Mouse (Mus musculus): ENCODE data around the gene Ptch1. TPM values are rescaled to one million over a fixed set of nuclear protein-coding genes. Genes with fewer than 3 reads are reported as not detected.

The Ptch1 gene
- total and polyA plus RNA-seq, 3 experiments: 6.2 to 14.9 (median 7.4) TPM

- TF ChIP-seq ZMIZ1 (IDR thresholded peaks at IDR 0.05; ENCODE audit: low read depth, low read length): no peak
- no peak for TF ChIP-seq ZC3H11A (IDR thresholded peaks at IDR 0.05; ENCODE audit: low read depth, low read length)
- no peak; the same call in 1 of the 2 replicates for TF ChIP-seq MXI1 (IDR thresholded peaks at IDR 0.05; ENCODE audit: low read depth, low read length)
- no peak for TF ChIP-seq RAD21 (IDR thresholded peaks at IDR 0.05; ENCODE audit: low read depth, low read length)
- no peak for TF ChIP-seq JUN (IDR thresholded peaks at IDR 0.05; ENCODE audit: insufficient read depth, low read depth, low read length)
- TF ChIP-seq POLR2AphosphoS2 (IDR thresholded peaks at IDR 0.05; ENCODE audit: low read depth, low read length): no peak
- TF ChIP-seq SMC3 (IDR thresholded peaks at IDR 0.05; ENCODE audit: low read depth, low read length): no peak
- no peak for TF ChIP-seq UBTF (IDR thresholded peaks at IDR 0.05; ENCODE audit: low read depth, low read length)
- peak; percentile 93 for TF ChIP-seq BHLHE40 (IDR thresholded peaks at IDR 0.05; ENCODE audit: low read depth, low read length)
- no peak for TF ChIP-seq NRF1 (IDR thresholded peaks at IDR 0.05; ENCODE audit: low read depth, low read length)
- no peak for TF ChIP-seq CHD1 (IDR thresholded peaks at IDR 0.05; ENCODE audit: low read depth, low read length)
- 0 out of 2 replicates have a peak, but pooled peaks have one; percentile 21 for TF ChIP-seq ETS1 (conservative IDR thresholded peaks at IDR 0.05; ENCODE audit: low read depth, low read length)
- TF ChIP-seq CHD2 (IDR thresholded peaks at IDR 0.05; ENCODE audit: low read length): peak; percentile 61; the same call in 1 of the 2 replicates
Observed at GRCm38 (mm10) chr13:63568306-63568705, 5.1 kb downstream of the Ptch1 start (continued).

DNA sequence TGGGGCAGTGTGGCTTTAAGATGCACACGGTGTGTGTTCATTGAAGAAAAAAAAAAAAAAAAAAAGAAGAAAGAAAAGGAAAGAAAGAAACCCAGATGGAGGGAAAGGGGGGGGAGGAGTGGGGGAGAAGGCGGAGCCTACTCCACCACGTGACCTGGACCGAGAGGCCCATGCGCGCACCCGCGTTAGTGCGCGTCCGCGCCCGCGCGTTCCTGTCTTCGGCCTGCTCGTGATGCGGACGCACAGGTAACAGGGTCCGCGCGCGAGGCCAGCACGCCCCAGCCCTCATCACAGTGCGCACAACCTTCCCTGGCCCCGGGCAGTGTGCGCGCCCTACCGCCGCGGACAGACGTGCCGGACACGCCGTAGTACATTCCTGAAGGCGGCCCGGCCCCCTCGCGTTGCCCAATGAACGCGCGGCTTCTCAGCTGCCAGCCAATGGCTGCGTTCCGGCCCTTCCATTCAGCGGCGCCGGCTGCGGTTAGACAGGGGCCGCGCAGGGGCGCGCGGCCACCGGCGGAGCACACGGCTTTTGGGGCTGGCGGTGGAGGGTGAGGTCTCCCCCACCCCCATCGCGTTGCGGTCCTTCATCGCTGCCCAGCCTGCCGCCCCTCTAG lies 5.6 kb downstream of the Ptch1 start:
- Histone ChIP-seq H3K4me3 (replicated peaks in 1 of 3; ENCODE audit: low read depth in 2 of 3, low read length in 2 of 3, poor library complexity in 1 of 3) (peak overlapping the region; percentile 61 to 73 (median 70)), H3K4me1 (ENCODE audit: control insufficient read depth in 1 of 2, insufficient read depth in 2 of 2) (peaks cover 3 to 17% of the 10 kb centered on the region in 2 experiments), H3K27me3 (replicated peaks) (peaks cover 37% of the 10 kb centered on the region), H3K9ac (ENCODE audit: insufficient read depth, low read depth) (peak overlapping the region; percentile 68), H3K4me2 (ENCODE audit: insufficient read depth, low read depth, poor library complexity, severe bottlenecking) (peak overlapping the region; percentile 71), H3K79me2 (replicated peaks; ENCODE audit: control insufficient read depth, extremely low read depth, insufficient read depth, poor library complexity, severe bottlenecking) (peaks cover 13% of the 10 kb centered on the region), H3K27ac (ENCODE audit: insufficient read depth, low read depth) (peak overlapping the region; percentile 84), H3K9me3 (replicated peaks; ENCODE audit: low read length) (no peaks in the 10 kb centered on the region), H3K36me3 (replicated peaks in 1 of 2; ENCODE audit: control insufficient read depth in 1 of 2, insufficient read depth in 1 of 2, low read length in 1 of 2) (no peaks in the 10 kb centered on the region)
- peak; percentile 87 for DNase-seq (ENCODE audit: extremely low read depth)
- in situ Hi-C loops (cut with MboI; ENCODE audit: low pct_ligation_motif_present, low pct_unique_long_range_greater_than_20kb, low sequenced_read_pairs): loop anchor here (25.0 kb wide), 1 partner anchor 245 kb away; the partner anchor contains the start of gene Ercc6l2
- dilution Hi-C loops (cut with MboI; ENCODE audit: extremely low pct_ligation_motif_present, extremely low pct_unique_long_range_greater_than_20kb, low sequenced_read_pairs): no loop called here
- TF ChIP-seq IRF4 (IDR thresholded peaks at IDR 0.05; ENCODE audit: low read depth, low read length) (peak; percentile 47), KAT2A (IDR thresholded peaks at IDR 0.05; ENCODE audit: insufficient replicate concordance, low read length) (no peak), JUND (conservative IDR thresholded peaks at IDR 0.05; ENCODE audit: low read depth, low read length) (no peak), USF2 (conservative IDR thresholded peaks at IDR 0.05; ENCODE audit: low read depth, low read length) (peak; percentile 96), NELFE (IDR thresholded peaks at IDR 0.05; ENCODE audit: low read depth, low read length) (peak; percentile 64; the same call in 1 of the 2 replicates), SMC3 (IDR thresholded peaks at IDR 0.05; ENCODE audit: low read depth, low read length) (no peak), SIN3A (IDR thresholded peaks at IDR 0.05; ENCODE audit: low read length) (no peak; the same call in 1 of the 2 replicates), EP300 (IDR thresholded peaks at IDR 0.05; ENCODE audit: low read length) (no peak), MAX (IDR thresholded peaks at IDR 0.05; ENCODE audit: low read length) (peak; percentile 96), NRF1 (IDR thresholded peaks at IDR 0.05; ENCODE audit: low read depth, low read length) (peak; percentile 70), GABPA (IDR thresholded peaks at IDR 0.05; ENCODE audit: insufficient replicate concordance, low read depth, low read length) (no peak), BHLHE40 (IDR thresholded peaks at IDR 0.05; ENCODE audit: low read depth, low read length) (peak; percentile 84), RCOR1 (conservative IDR thresholded peaks at IDR 0.05; ENCODE audit: low read depth, low read length) (no peak), E2F4 (IDR thresholded peaks at IDR 0.05; ENCODE audit: insufficient replicate concordance, low read depth, low read length) (no peak), TBP (conservative IDR thresholded peaks at IDR 0.05; ENCODE audit: low read depth, low read length) (0 out of 2 replicates have a peak, but pooled peaks have one; percentile 17), ZC3H11A (IDR thresholded peaks at IDR 0.05; ENCODE audit: low read depth, low read length) (no peak), ZMIZ1 (IDR thresholded peaks at IDR 0.05; ENCODE audit: low read depth, low read length) (peak; percentile 69), ZNF384 (IDR thresholded peaks at IDR 0.05; ENCODE audit: low read depth, low read length) (peak; percentile 96), CHD2 (IDR thresholded peaks at IDR 0.05; ENCODE audit: low read length) (no peak), MXI1 (IDR thresholded peaks at IDR 0.05; ENCODE audit: low read depth, low read length) (peak; percentile 47; the same call in 1 of the 2 replicates), JUN (IDR thresholded peaks at IDR 0.05; ENCODE audit: insufficient read depth, low read depth, low read length) (no peak), MAZ (IDR thresholded peaks at IDR 0.05; ENCODE audit: low read depth, low read length) (no peak), POLR2A (IDR thresholded peaks at IDR 0.05; ENCODE audit: low read depth, low read length) (peak; percentile 79), CTCF (conservative IDR thresholded peaks at IDR 0.05 in 1 of 2, IDR thresholded peaks at IDR 0.05 in 1 of 2; ENCODE audit: low read depth in 2 of 2, low read length in 2 of 2) (no peak), MEF2A (IDR thresholded peaks at IDR 0.05; ENCODE audit: borderline replicate concordance, low read depth, low read length) (no peak), ZKSCAN1 (IDR thresholded peaks at IDR 0.05; ENCODE audit: borderline replicate concordance, low read depth, low read length) (no peak), POLR2AphosphoS2 (IDR thresholded peaks at IDR 0.05; ENCODE audit: low read depth, low read length) (no peak), HCFC1 (IDR thresholded peaks at IDR 0.05; ENCODE audit: low read depth, low read length) (no peak), MYC (IDR thresholded peaks at IDR 0.05; ENCODE audit: low read depth, low read length) (0 out of 2 replicates have a peak, but pooled peaks have one; percentile 40), MAFK (IDR thresholded peaks at IDR 0.05; ENCODE audit: insufficient replicate concordance, low read length) (no peak)

Data from CH12.LX (cell line).